Mouse (Mus musculus): Measurements from ENCODE around the gene 4930563M21Rik. TPM values are rescaled to one million over a fixed set of nuclear protein-coding genes. Genes with fewer than 3 reads are reported as not detected.
A peak's percentile ranks its signal among the peaks of the same experiment; 100 is the strongest.

4930563M21Rik gene
- total and polyA plus RNA-seq, 3 experiments, result not detected

GRCm38 (mm10) chr9:55937664-55938617 lies 72.4 kb downstream of the 4930563M21Rik start, which contains the start of gene Scaper:
Gene Scaper (minus strand): TSS chr9:55938119.
- Histone ChIP-seq H3K9ac (ENCODE audit: low read depth, low read length) (peak within 1 kb of the TSS; percentile 98), H3K4me3 (peak within 1 kb of the TSS; percentile 96), H3K27me3 (ENCODE audit: control insufficient read depth, insufficient read depth, low read length) (no peaks in the 10 kb centered on the region), H3K4me1 (ENCODE audit: control insufficient read depth, insufficient read depth, low read length) (peaks cover 1% of the 10 kb centered on the region; the same call in 1 of the 2 replicates), H3K36me3 (ENCODE audit: control insufficient read depth, insufficient read depth, low read length) (no peaks in the 10 kb centered on the region), H3K27ac (peak within 1 kb of the TSS; percentile 87), H3K79me2 (replicated peaks; ENCODE audit: control insufficient read depth, insufficient read depth, low read length) (no peaks in the 10 kb centered on the region; the same call in 1 of the 2 replicates)
- DNase-seq, result peak; percentile 90 to 93
- intact Hi-C loops (cut with DNase I), result no loop called here
- peak; percentile 62 for TF ChIP-seq CTCF (IDR thresholded peaks at IDR 0.05)
- TF ChIP-seq EP300 (IDR thresholded peaks at IDR 0.05; ENCODE audit: insufficient read depth, low read depth, low read length), result 0 out of 2 replicates have a peak, but pooled peaks have one; percentile 23
- peak; percentile 81 for TF ChIP-seq POLR2A (IDR thresholded peaks at IDR 0.05; ENCODE audit: insufficient read depth, low read depth, low read length)
- under 1% methylated on average over 60 of the region's 60 CpGs for WGBS

GRCm38 (mm10) chr9:55937224-55937663 lies 73.1 kb downstream of the 4930563M21Rik start:
- Histone ChIP-seq H3K27me3 (ENCODE audit: control insufficient read depth, insufficient read depth, low read length) (no peaks in the 10 kb centered on the region), H3K36me3 (ENCODE audit: control insufficient read depth, insufficient read depth, low read length) (no peaks in the 10 kb centered on the region), H3K9ac (ENCODE audit: low read depth, low read length) (peak overlapping the region; percentile 98), H3K27ac (peak overlapping the region; percentile 87; the same call in 1 of the 2 replicates), H3K4me1 (ENCODE audit: control insufficient read depth, insufficient read depth, low read length) (peaks cover 1% of the 10 kb centered on the region; the same call in 1 of the 2 replicates), H3K79me2 (replicated peaks; ENCODE audit: control insufficient read depth, insufficient read depth, low read length) (no peaks in the 10 kb centered on the region; the same call in 1 of the 2 replicates), H3K4me3 (peak overlapping the region; percentile 96)
- 35% methylated on average over 5 of the region's 5 CpGs for WGBS
- DNase-seq, result peak in 1 of 2 experiments; percentile 22
- TF ChIP-seq EP300 (IDR thresholded peaks at IDR 0.05; ENCODE audit: insufficient read depth, low read depth, low read length) (no peak), CTCF (IDR thresholded peaks at IDR 0.05) (no peak), POLR2A (IDR thresholded peaks at IDR 0.05; ENCODE audit: insufficient read depth, low read depth, low read length) (no peak)
- intact Hi-C loops (cut with DNase I), result no loop called here

DNA sequence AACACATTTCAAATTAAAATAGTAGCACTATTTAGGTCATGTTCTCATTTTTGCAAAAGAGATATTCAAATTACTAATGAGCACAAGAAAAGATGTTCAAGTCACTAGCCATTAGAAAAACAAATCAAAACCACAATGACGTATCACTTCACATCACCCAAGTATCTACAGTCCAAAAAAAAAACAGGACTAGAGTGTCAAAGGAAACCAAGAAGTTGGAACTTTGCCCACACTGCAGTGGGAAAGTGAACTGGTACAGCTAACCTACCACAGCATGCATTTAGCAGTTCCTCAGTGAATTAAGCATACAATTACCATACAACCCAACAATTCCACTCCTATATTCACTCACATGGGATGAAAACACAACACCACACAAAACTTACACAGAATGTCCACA lies 77.9 kb downstream of the 4930563M21Rik start:
- Histone ChIP-seq H3K9ac (ENCODE audit: low read depth, low read length) (no peak overlapping the region), H3K79me2 (replicated peaks; ENCODE audit: control insufficient read depth, insufficient read depth, low read length) (no peaks in the 10 kb centered on the region; the same call in 1 of the 2 replicates), H3K27me3 (ENCODE audit: control insufficient read depth, insufficient read depth, low read length) (no peaks in the 10 kb centered on the region), H3K4me3 (no peak overlapping the region), H3K4me1 (ENCODE audit: control insufficient read depth, insufficient read depth, low read length) (0 out of 2 replicates have a peak, but pooled peaks cover 1% of the 10 kb centered on the region), H3K27ac (no peak overlapping the region), H3K36me3 (ENCODE audit: control insufficient read depth, insufficient read depth, low read length) (no peaks in the 10 kb centered on the region)
- intact Hi-C loops (cut with DNase I), result no loop called here
- 41% methylated on average over 1 of the region's 1 CpGs for WGBS
- TF ChIP-seq POLR2A (IDR thresholded peaks at IDR 0.05; ENCODE audit: insufficient read depth, low read depth, low read length) (no peak), CTCF (IDR thresholded peaks at IDR 0.05) (no peak), EP300 (IDR thresholded peaks at IDR 0.05; ENCODE audit: insufficient read depth, low read depth, low read length) (no peak)
- DNase-seq, result no peak

DNA sequence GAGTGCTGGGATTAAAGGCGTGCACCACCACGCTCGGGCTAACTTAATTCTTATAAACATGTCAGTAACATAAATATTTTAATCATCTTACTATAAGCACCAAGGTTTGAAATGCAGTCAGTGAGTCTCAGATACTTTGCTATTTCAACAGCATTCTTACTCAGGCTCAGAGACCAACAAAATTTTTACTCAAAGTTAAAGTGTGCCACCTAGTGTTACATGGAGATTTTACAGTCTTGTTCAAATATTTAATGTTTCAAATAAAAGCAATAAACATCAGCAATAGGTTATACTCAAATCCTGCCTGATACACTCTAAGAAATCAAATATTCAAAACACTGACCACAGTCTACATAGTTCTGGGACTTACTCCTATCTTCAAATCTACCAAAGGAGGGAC lies 91.8 kb downstream of the 4930563M21Rik start:
- H3K27me3 ChIP-seq (ENCODE audit: control insufficient read depth, insufficient read depth, low read length), result no peaks in the 10 kb centered on the region
- no peak overlapping the region for H3K9ac ChIP-seq (ENCODE audit: low read depth, low read length)
- H3K4me1 ChIP-seq (ENCODE audit: control insufficient read depth, insufficient read depth, low read length), result no peaks in the 10 kb centered on the region
- no peak for TF ChIP-seq POLR2A (IDR thresholded peaks at IDR 0.05; ENCODE audit: insufficient read depth, low read depth, low read length)
- no peak for TF ChIP-seq EP300 (IDR thresholded peaks at IDR 0.05; ENCODE audit: insufficient read depth, low read depth, low read length)
- TF ChIP-seq CTCF (IDR thresholded peaks at IDR 0.05), result peak; percentile 77
- H3K4me3 ChIP-seq, result no peak overlapping the region
- H3K36me3 ChIP-seq (ENCODE audit: control insufficient read depth, insufficient read depth, low read length), result no peaks in the 10 kb centered on the region
- DNase-seq, result no peak
- intact Hi-C loops (cut with DNase I), result loop anchor here (2.0 kb wide), 1 partner anchor 490 kb away; no protein-coding TSS in a partner anchor
- H3K79me2 ChIP-seq (replicated peaks; ENCODE audit: control insufficient read depth, insufficient read depth, low read length), result no peaks in the 10 kb centered on the region
- H3K27ac ChIP-seq, result no peak overlapping the region
- WGBS, result 72% methylated on average over 3 of the region's 3 CpGs

- no peaks in the 10 kb centered on the region for H3K27me3 ChIP-seq (ENCODE audit: control insufficient read depth, insufficient read depth, low read length)
- H3K9ac ChIP-seq (ENCODE audit: low read depth, low read length), result no peak overlapping the region
- no peak overlapping the region for H3K27ac ChIP-seq
- no peaks in the 10 kb centered on the region for H3K36me3 ChIP-seq (ENCODE audit: control insufficient read depth, insufficient read depth, low read length)
- no peak for DNase-seq
- H3K4me1 ChIP-seq (ENCODE audit: control insufficient read depth, insufficient read depth, low read length), result no peaks in the 10 kb centered on the region
- no peak for TF ChIP-seq POLR2A (IDR thresholded peaks at IDR 0.05; ENCODE audit: insufficient read depth, low read depth, low read length)
- TF ChIP-seq EP300 (IDR thresholded peaks at IDR 0.05; ENCODE audit: insufficient read depth, low read depth, low read length), result no peak
- TF ChIP-seq CTCF (IDR thresholded peaks at IDR 0.05), result no peak
- H3K4me3 ChIP-seq, result no peak overlapping the region
- H3K79me2 ChIP-seq (replicated peaks; ENCODE audit: control insufficient read depth, insufficient read depth, low read length), result no peaks in the 10 kb centered on the region
- intact Hi-C loops (cut with DNase I), result no loop called here
Measured at GRCm38 (mm10) chr9:55916751-55917150, 93.6 kb downstream of the 4930563M21Rik start.

Other genes starting within 250 kb of the 4930563M21Rik start
- 10 to 100 TPM; 17.1 to 17.5 TPM for gene Scaper, start 72.4 kb downstream of the 4930563M21Rik start, total RNA-seq (2021)
- 5.1 and 7.1 TPM in 2 replicates for gene Scaper, start 72.4 kb downstream of the 4930563M21Rik start, polyA plus RNA-seq (2012; rRNA removed)
- 10 to 100 TPM; 31.0 to 31.9 TPM for gene Rcn2, start 31.3 kb upstream of the 4930563M21Rik start, total RNA-seq (2021)
- 17.1 and 32.4 TPM in 2 replicates for gene Rcn2, start 31.3 kb upstream of the 4930563M21Rik start, polyA plus RNA-seq (2012; rRNA removed)
- gene Pstpip1, start 79.4 kb upstream of the 4930563M21Rik start, total RNA-seq (2021), result 1 to 10 TPM; 1.5 TPM
- 2.8 and 4.0 TPM in 2 replicates for gene Pstpip1, start 79.4 kb upstream of the 4930563M21Rik start, polyA plus RNA-seq (2012; rRNA removed)
- gene Tspan3, start 154.9 kb upstream of the 4930563M21Rik start, total RNA-seq (2021), result 100 to 1,000 TPM; 182 to 196 TPM
- gene Tspan3, start 154.9 kb upstream of the 4930563M21Rik start, polyA plus RNA-seq (2012; rRNA removed), result 209 and 406 TPM in 2 replicates